Comparison of ENCODE assay signal across 23 mouse cellular contexts in the genomic region with DNA sequence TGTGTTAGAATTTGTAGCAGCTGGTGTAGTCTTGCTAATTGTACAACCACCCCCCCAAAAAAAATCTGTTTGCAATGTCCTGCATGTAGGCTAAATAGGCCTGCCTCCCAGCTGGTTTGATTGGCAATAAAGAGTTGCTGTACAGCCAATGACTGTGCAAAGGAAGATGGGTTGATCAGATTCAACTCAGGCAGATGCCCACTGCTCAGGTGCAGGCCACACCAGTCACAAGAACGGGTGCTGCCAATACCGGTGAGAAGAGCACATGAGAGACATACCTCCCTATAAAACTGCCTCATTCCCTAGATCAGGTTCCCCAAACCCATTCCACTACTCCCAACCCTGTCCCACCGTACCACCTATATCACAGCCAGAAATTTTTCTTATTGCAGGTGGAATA.
DNase-seq lines count a peak whose midpoint lies in the region; ATAC-seq and TF ChIP-seq lines count a peak whose summit lies in the region.
"Had no signal": no experiment of that assay in that cellular context is flagged by ENCODE, and none has a peak within 500 bp of the region (broad histone marks: within the 10 kb centered on the region; RNA-seq: fewer than 3 reads in every experiment).

No protein-coding gene starts in this region.

- no peaks in the 10 kb centered on the region for H3K36me3 ChIP-seq in forebrain, embryonic 13.5 days (ENCODE audit: poor library complexity, severe bottlenecking)
- H3K36me3 ChIP-seq in forebrain, postnatal 0 days (ENCODE audit: insufficient read depth): no peaks in the 10 kb centered on the region
- no peaks in the 10 kb centered on the region for H3K36me3 ChIP-seq in forebrain, embryonic 15.5 days
- H3K36me3 ChIP-seq in forebrain, embryonic 10.5 days (replicated peaks): no peaks in the 10 kb centered on the region
- H3K36me3 ChIP-seq: embryonic facial prominence, embryonic 10.5 days; embryonic facial prominence, embryonic 12.5 days; G1E had no signal

- no peak overlapping the region for H3K27ac ChIP-seq in forebrain, embryonic 13.5 days
- no peak overlapping the region for H3K27ac ChIP-seq in forebrain, postnatal 0 days (ENCODE audit: low read depth, low read length)
- no peak overlapping the region for H3K27ac ChIP-seq in forebrain, embryonic 15.5 days (replicated peaks)
- no peak overlapping the region for H3K27ac ChIP-seq in forebrain, embryonic 10.5 days
- H3K27ac ChIP-seq: embryonic facial prominence, embryonic 10.5 days; embryonic facial prominence, embryonic 12.5 days had no signal

- H3K4me3 ChIP-seq in forebrain, embryonic 13.5 days: no peak overlapping the region
- no peak overlapping the region for H3K4me3 ChIP-seq in forebrain, postnatal 0 days (ENCODE audit: low read depth, low read length)
- H3K4me3 ChIP-seq in forebrain, embryonic 15.5 days: no peak overlapping the region
- H3K4me3 ChIP-seq in forebrain, embryonic 10.5 days: no peak overlapping the region
- H3K4me3 ChIP-seq: embryonic facial prominence, embryonic 10.5 days; embryonic facial prominence, embryonic 12.5 days had no signal

- no peaks in the 10 kb centered on the region for H3K9me3 ChIP-seq in forebrain, embryonic 13.5 days (replicated peaks)
- H3K9me3 ChIP-seq in forebrain, postnatal 0 days (ENCODE audit: low read length): no peaks in the 10 kb centered on the region
- no peaks in the 10 kb centered on the region for H3K9me3 ChIP-seq in forebrain, embryonic 15.5 days
- H3K9me3 ChIP-seq in forebrain, embryonic 10.5 days: no peaks in the 10 kb centered on the region
- H3K9me3 ChIP-seq: embryonic facial prominence, embryonic 10.5 days; embryonic facial prominence, embryonic 12.5 days; G1E had no signal

- 73% methylated on average over 3 of the region's 3 CpGs for WGBS in forebrain, embryonic 13.5 days
- 71% methylated on average over 3 of the region's 3 CpGs for WGBS in forebrain, postnatal 0 days
- 67% methylated on average over 3 of the region's 3 CpGs for WGBS in forebrain, embryonic 15.5 days
- 84% methylated on average over 3 of the region's 3 CpGs for WGBS in forebrain, embryonic 10.5 days

- no peak overlapping the region for H3K9ac ChIP-seq in forebrain, embryonic 13.5 days
- H3K9ac ChIP-seq in forebrain, postnatal 0 days: no peak overlapping the region
- no peak overlapping the region for H3K9ac ChIP-seq in forebrain, embryonic 15.5 days (replicated peaks)
- H3K9ac ChIP-seq: embryonic facial prominence, embryonic 12.5 days had no signal

- peak; percentile 73 for ATAC-seq in forebrain, embryonic 13.5 days
- ATAC-seq in forebrain, postnatal 0 days: no peak
- ATAC-seq in forebrain, embryonic 15.5 days (replicated peaks): peak; percentile 67
- 0 out of 2 replicates have a peak, but pooled peaks have one; percentile 30 for ATAC-seq in megakaryocyte, adult 5-6 weeks (ENCODE audit: poor library complexity, severe bottlenecking)
- ATAC-seq: activated CD4-positive, CD25-positive, alpha-beta regulatory T cell, adult 4 months; CD4-positive, CD25-positive, alpha-beta regulatory T cell, adult 4 months; Patski had no signal

- DNase-seq in forebrain, postnatal 0 days: no peak
- DNase-seq in forebrain, embryonic 10.5 days (ENCODE audit: extremely low spot score, low spot score): no peak
- peak; percentile 1 for DNase-seq in brain, adult 2 months (ENCODE audit: low read depth, low spot score)
- no peak for DNase-seq in cerebellum, adult 11-12 months
- DNase-seq: adrenal gland, adult 8-10 months; adrenal gland, postnatal 14 days; adrenal gland, postnatal 36 days; B cell, adult 2 months; cerebellum, adult 18-20 months; cerebellum, adult 8-10 months; cerebellum, adult 9-11 months; cerebellum, postnatal 14 days; cerebellum, postnatal 36 days had no signal

- H3K4me2 ChIP-seq in forebrain, embryonic 13.5 days: no peak overlapping the region
- no peak overlapping the region for H3K4me2 ChIP-seq in forebrain, postnatal 0 days (ENCODE audit: low read depth)
- H3K4me2 ChIP-seq in forebrain, embryonic 15.5 days (replicated peaks): no peak overlapping the region
- H3K4me2 ChIP-seq: embryonic facial prominence, embryonic 12.5 days had no signal

- no peaks in the 10 kb centered on the region for H3K27me3 ChIP-seq in forebrain, embryonic 13.5 days
- H3K27me3 ChIP-seq in forebrain, postnatal 0 days (ENCODE audit: insufficient read depth, low read length): no peaks in the 10 kb centered on the region
- H3K27me3 ChIP-seq in forebrain, embryonic 15.5 days: no peaks in the 10 kb centered on the region
- no peaks in the 10 kb centered on the region for H3K27me3 ChIP-seq in forebrain, embryonic 10.5 days (ENCODE audit: poor library complexity, severe bottlenecking)
- H3K27me3 ChIP-seq: CH12.LX; embryonic facial prominence, embryonic 12.5 days; Patski had no signal

- no peak for TF ChIP-seq CTCF in forebrain, postnatal 0 days (IDR thresholded peaks at IDR 0.05; ENCODE audit: low read depth)

- H3K4me1 ChIP-seq in forebrain, embryonic 13.5 days: no peaks in the 10 kb centered on the region
- no peaks in the 10 kb centered on the region for H3K4me1 ChIP-seq in forebrain, postnatal 0 days (ENCODE audit: insufficient read depth)
- 0 out of 2 replicates have a peak, but pooled peaks cover 4% of the 10 kb centered on the region for H3K4me1 ChIP-seq in forebrain, embryonic 15.5 days
- no peaks in the 10 kb centered on the region for H3K4me1 ChIP-seq in forebrain, embryonic 10.5 days
- H3K4me1 ChIP-seq: embryonic facial prominence, embryonic 10.5 days; embryonic facial prominence, embryonic 12.5 days had no signal
